Mouse (Mus musculus): Measurements from ENCODE around the gene Jun.

Jun gene

GRCm38 (mm10) chr4:95052025-95052899 lies at the start of gene Jun:
Jun (minus strand) TSS chr4:95052222.
- DNase-seq, result peak; percentile 100

GRCm38 (mm10) chr4:95101684-95102083 lies 49.7 kb upstream of the Jun start:
- DNase-seq, result no peak

DNA sequence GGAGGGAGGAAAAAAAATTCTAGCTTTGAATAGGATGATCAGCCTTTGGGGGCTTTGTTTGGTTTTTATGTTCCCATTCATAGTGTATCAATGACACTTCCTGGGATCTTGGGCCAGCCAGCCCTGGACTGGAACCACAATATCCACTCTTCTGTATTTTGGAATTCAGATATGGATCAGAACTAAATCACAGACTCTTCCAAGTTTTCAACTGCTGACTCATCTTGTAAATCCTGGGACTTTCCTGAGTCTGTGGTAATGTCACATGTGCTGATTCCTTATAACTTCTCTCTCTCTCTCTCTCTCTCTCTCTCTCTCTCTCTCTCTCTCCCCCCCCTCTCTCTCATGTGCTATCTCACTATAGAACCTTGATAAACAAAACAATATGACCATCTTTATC lies 48.7 kb upstream of the Jun start:
- DNase-seq, result no peak

DNA sequence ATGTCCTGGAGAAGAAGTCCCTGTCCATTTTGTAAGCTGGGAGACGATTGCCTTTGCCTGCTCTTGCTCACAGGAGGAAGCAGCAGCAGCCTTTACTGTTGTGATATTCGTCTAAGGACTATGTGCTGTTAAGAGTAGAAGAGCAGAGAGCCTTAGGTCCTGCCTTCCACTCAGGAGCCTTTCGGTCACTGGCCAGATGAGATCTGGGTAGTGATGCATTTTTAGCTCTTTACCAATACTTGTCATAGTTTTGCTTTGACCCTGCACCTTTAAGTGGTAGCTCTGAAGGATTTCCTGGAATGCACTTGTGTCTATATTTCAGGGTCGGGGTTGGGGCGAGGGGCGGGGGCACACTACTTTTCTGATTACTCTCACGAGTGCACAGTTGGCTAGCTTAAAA lies 47.4 kb upstream of the Jun start:
- no peak for DNase-seq

DNA sequence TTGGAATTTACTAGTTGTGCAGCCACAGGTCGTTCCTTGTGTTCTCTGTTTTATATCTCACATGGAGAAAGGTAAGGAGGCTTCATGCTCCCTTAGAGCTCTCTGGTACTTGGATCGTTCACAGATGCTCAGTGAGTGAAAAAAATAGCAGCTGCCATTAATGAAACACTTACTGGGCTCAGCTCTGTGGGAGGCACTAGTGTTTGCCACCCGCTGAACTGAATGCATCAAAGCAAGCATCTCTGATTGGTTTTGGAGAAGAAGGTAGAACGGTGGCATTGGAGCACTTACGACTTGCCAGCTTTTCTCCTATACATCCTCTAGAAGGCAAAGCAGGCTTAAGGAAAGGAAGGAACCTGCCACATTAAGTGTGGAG lies 46.7 kb upstream of the Jun start:
- no peak for DNase-seq

DNA sequence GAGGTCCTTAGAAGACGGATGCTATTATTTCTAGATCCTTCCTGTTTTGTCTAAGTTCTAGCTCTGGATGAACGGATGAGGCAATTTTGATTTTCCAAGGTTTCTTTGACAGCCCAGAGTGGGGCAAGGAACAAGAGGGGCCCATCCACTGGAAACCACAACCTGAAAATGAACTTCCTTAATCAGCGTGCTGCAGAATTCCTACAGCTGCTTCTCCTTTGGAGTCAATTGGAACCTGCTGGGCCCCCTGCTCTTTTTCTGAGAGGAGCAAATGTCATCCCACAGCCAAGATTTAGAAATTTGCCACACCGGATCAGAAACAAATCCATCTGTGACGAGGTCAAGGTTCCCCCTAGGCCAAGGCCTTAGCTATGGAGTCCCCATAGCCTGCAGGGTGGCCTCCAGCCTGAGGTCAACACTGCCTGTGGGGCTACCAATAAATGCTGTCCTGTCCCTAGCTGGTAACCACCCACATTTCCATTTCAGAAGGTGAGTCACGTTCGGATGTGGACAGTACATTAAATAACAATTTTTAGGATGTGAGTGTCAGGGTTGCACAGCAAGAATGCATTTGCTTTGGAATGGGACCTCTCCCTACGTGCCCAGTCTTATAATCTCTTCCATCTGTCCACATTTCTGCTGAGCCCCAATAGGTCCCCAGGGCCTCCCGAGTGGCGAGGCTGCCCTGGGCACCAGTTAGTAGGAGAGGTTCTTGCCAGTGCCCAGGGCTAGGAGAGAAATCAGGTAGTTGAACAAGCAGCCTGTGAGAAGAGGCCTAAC lies 46.1 kb upstream of the Jun start:
- DNase-seq, result no peak

DNA sequence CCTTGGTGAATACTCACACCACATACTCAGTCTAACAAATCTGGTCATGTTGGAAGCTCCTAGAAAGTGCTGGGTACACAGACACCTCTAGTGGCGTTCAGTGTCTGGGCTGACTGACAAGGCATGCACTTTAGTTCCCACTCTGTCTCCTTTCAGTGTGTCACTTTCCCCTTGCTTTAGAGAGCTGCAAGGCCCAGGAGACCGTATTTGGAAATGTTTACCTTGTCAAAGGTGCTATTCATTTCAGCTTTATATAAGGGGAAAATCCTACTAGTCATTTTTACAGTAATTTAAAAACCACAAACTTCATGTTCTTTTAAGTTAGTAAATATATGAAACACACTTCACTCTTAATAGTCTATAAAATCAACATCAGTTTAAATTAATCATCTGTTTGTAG lies 44.7 kb upstream of the Jun start:
- DNase-seq, result no peak

DNA sequence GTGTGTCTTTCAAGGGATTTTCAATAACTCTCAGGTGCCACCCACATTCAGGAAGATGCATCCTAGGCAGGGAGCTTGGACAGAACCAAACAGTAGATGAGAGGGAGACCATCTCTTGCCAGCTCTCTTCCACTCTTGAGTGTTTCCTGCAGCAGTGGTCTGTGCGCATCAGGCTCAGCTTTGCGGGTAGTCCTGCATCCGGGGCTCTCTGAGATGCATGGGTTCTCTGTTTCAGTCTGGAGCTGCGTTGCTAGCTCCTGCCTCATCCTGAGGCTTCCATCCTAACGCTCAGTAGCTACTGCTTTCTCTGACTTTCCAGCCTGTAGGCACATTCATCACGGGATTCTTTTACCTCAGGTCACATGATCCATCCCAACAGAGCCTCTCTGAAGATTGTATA lies 43.9 kb upstream of the Jun start:
- no peak for DNase-seq

DNA sequence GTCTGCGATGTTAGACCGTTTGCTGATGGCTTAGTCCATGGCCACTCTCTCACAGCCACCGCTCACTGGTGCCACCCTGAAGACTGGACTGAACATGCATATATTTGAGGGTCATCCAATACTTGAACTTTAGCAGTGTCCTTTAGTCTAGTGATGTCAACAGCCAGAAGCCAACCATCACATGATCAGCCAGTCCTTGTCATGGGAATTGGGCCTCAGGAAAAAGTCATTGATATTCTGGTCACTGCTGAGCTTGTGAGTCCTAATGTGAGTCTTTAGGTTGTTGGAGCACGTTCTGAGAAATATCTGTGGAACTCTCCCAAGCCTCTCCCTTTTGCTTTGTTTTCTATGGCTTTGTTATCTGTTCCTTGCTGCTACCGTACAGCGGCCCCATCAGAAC lies 43.3 kb upstream of the Jun start:
- DNase-seq, result no peak

GRCm38 (mm10) chr4:95094700-95095113 lies 42.7 kb upstream of the Jun start:
- DNase-seq, result peak; percentile 36 to 72

- no peak for DNase-seq
Measured at GRCm38 (mm10) chr4:95093615-95094014, 41.6 kb upstream of the Jun start.

DNA sequence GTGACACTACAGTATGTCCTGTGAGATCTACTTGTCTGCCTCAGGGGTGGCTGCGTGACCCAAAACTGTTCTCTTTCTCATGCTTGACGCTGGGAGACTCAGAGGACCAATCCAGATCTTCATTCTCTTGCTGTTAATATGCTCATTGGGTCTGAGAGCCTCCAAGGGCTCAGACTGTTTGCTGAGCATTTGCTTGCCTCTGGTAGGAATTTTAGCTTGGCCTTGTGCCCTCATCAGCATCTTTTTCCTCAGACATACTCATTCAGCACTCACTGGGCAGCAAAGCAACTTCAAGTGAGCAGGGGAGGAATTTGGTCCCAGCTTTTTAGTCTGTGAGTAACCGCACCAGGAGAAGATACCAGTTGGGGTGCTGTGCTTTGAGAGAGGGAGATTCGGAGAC lies 40.5 kb upstream of the Jun start:
- no peak for DNase-seq

- no peak for DNase-seq
Measured at GRCm38 (mm10) chr4:95091536-95091935, 39.5 kb upstream of the Jun start.

GRCm38 (mm10) chr4:95089968-95090367 lies 37.9 kb upstream of the Jun start:
- DNase-seq, result no peak

- DNase-seq, result no peak
Measured at GRCm38 (mm10) chr4:95089053-95089452, 37.0 kb upstream of the Jun start.

DNA sequence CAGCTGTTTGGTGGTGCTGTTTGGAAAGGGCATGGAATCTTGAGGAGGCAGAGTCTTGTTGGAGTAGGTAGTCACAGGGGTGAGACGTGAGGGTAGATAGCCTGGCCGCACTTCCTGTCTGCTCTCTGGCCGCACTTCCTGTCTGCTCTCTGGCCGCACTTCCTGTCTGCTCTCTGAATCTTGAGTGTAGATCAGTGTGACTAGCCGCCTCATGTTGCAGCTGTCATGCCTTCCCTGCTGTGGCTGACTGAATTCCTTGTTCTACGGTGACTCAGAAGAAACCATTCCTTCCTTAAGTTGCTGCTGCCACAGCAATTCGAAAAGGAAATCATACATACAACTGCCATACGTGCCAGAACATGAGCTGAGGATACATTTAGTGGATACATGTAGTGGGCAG lies 31.9 kb upstream of the Jun start:
- DNase-seq, result no peak

DNA sequence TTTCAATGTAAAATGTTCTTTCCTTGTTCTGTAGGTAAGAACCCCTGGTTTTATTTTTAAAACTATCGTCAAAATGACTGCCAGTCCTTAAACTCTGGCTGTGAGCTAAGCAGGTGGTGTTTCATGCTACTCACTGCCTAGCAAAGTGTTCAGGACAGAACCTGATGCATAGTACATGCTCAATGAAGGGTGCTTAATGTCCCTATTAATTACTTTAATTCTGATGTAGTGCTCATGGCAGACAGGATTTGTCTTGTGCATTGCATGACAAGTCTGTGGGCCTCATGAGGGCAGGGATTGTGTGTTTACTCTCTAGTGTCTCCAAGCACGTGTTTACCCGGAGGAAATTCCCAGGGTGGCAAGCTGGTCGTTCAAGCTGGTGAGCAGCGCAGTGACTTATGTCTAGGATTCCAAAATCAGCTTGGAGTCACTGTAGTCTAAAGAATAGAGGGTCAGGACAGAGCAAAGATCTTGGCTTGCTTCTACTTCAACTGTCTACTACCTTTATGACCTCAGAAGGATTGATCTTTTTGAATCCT lies 31.2 kb upstream of the Jun start:
- no peak for DNase-seq

GRCm38 (mm10) chr4:95082481-95083088 lies 30.6 kb upstream of the Jun start:
- peak; percentile 81 to 89 for DNase-seq

- peak in 1 of 2 experiments; percentile 45 for DNase-seq
Measured at GRCm38 (mm10) chr4:95081632-95082031, 29.6 kb upstream of the Jun start.

DNA sequence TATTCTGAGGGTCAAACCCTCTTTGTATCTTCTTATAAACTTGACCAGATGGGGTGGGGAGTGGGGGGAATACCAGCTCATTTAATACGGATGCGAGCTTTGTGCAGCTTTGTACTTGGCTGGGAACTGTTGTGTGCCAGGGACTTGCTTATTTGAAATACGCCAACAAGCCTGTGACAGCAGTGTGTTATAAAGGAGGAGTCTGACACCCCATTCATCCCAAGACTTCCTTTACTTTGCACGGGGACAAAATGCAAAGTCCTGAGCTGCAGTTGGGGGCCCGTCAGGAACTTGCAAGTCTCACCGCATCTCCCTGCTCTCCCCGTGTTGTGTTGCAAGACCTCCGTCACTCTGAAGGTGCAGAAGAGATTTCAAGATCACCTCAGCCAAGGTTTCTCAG lies 26.6 kb upstream of the Jun start:
- DNase-seq, result no peak

GRCm38 (mm10) chr4:95076279-95076678 lies 24.3 kb upstream of the Jun start:
- no peak for DNase-seq

DNA sequence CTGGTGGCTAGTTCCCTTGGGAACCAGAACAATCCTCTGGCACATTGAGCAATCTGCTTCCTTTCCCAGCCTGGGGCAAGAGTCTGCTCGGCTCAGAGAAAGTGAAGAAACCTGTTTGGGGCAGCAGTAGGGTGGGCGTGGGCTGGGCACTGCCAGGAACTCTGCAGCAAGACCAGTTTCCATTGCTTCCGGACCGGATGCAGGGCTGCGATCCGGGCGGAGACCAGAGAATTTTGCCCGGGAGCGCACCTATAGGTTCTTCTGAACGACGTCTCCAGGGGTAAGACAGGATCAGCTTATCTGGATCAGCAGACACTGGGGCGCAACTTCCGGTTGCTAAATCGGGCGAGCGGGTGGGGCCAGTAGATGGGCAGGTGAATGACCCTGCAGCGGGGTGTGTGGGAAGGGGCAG lies 23.6 kb upstream of the Jun start:
- no peak for DNase-seq

DNA sequence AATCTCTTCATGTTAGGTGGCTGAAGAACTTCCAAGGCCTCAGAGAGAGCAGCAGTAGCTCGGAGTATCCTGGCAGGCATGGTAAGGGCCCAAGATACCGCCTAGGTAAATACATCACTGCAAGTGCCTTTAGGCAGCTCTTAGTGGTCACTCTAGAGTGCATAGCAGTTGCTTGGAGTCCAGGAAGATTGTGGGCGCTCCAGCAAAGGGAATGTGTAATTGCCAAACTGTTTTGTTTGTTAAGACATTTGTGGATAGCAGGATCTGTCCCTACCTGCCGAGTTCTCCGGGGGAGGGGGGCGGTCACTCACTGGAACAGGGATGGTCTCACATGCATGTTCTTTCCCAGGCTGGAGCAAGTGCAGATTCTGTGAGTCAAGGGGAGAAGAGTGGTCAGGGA lies 22.3 kb upstream of the Jun start:
- DNase-seq, result no peak
